Mouse (Mus musculus) left cerebral cortex, postnatal 14 days (tissue): ENCODE data around the gene Cxcr4. TPM values are rescaled to one million over a fixed set of nuclear protein-coding genes. Genes with fewer than 3 reads are reported as not detected.

Source experiments
- DNase-seq, 2 experiments: peaks; one replicate each; pipeline ENCODE4 v3.0.0; 2021 to 2022; ENCODE audit warnings: low spot score in 2 of 2, mixed read lengths in 1 of 2
- intact Hi-C: fragments of 180-260 bp; cut with DNase I; formaldehyde crosslinking; loops from one replicate; pipeline ENCODE4 v1.15.1; 2025
- total RNA-seq, 2 experiments: library from RNA; stranded (reverse); gene quantifications; 2 replicates each; pipeline ENCODE4 v1.2.3; 2021

Cxcr4 gene
- total RNA-seq, 2 experiments from 2014 or later: 5.1 to 6.0 TPM

DNA sequence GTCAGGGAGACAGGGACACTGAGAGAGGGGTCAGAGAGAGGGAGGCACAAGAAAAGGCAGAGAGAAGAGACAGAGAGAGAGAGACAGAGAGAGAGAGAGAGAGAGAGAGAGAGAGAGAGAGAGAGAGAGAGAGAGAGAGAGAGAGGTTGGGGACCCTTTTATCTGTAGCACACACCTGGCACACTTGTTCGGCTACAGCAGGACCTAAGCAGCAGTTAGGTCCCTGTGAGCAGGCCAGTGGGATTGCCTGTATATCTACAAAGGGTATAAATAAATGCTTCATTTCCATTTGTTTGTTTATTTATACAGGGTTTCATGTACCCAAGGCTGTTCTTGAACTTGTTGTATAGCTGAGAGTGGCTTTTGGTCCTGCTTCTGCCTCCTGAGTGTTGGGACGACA lies 49.0 kb downstream of the Cxcr4 start:
- intact Hi-C loops: loop anchor here (10.0 kb wide), 1 partner anchor 168 kb away; no protein-coding TSS in a partner anchor
- no peak for DNase-seq

- intact Hi-C loops: loop anchor here (10.0 kb wide), 1 partner anchor 168 kb away; no protein-coding TSS in a partner anchor
- no peak for DNase-seq
Observed at GRCm38 (mm10) chr1:128542555-128542954, 49.5 kb downstream of the Cxcr4 start.

DNA sequence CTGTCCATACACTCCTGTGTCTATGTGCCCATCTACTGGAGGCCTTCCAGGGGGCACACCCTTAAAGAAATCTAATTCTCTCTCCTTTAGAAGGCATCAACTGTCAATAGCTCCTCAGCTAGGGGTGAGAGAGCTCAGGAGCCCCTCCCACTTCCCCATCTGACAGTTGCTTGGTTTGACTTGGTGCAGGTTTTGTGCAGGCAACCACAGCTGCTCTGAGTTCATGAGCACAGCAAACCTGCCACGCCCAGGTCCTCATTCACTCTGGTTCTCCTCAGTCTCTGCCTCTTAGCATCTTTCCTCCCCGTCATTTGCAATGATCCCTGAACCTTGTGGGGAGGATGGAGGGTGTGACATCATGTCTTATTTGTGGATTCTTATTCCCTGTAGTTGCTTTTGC lies 51.9 kb downstream of the Cxcr4 start:
- DNase-seq: no peak
- intact Hi-C loops: loop anchor here (10.0 kb wide), 1 partner anchor 165 kb away; no protein-coding TSS in a partner anchor

GRCm38 (mm10) chr1:128539555-128539954 lies 52.5 kb downstream of the Cxcr4 start:
- intact Hi-C loops: no loop called here
- no peak for DNase-seq

Other genes with a start within 250 kb of the Cxcr4 start
- gene Mcm6, start 232.6 kb downstream of the Cxcr4 start, total RNA-seq: 10 to 100 TPM in 1 of 2 experiments, 1 to 10 TPM in 1; 7.1 to 10.3 TPM
- gene Dars, start 174.9 kb downstream of the Cxcr4 start, total RNA-seq: 10 to 100 TPM; 58.5 to 63.3 TPM